Mouse (Mus musculus): ENCODE measurements around the gene Mettl7a2. TPM values are rescaled to one million over a fixed set of nuclear protein-coding genes. Genes with fewer than 3 reads are reported as not detected.
A peak's percentile ranks its signal among the peaks of the same experiment; 100 is the strongest.

Gene Mettl7a2
- polyA plus RNA-seq, 1 experiment from 2014 or later: not detected

GRCm38 (mm10) chr15:100388886-100389285, 35.9 kb downstream of the Mettl7a2 start:
- H3K4me3 ChIP-seq (ENCODE audit: low read depth, low read length): no peak overlapping the region
- H3K9ac ChIP-seq (replicated peaks): no peak overlapping the region
- peaks cover 11% of the 10 kb centered on the region for H3K4me1 ChIP-seq (ENCODE audit: insufficient read depth)
- H3K4me2 ChIP-seq (ENCODE audit: low read depth, low read length): no peak overlapping the region
- ATAC-seq: no peak
- DNase-seq: no peak
- WGBS (ENCODE audit: insufficient replicate concordance): 73% methylated on average over 9 of the region's 9 CpGs
- peaks cover 10% of the 10 kb centered on the region for H3K36me3 ChIP-seq (replicated peaks; ENCODE audit: insufficient read depth, low read length)
- no peak for TF ChIP-seq CTCF (IDR thresholded peaks at IDR 0.05; ENCODE audit: low read depth)
- TF ChIP-seq EP300 (IDR thresholded peaks at IDR 0.05; ENCODE audit: low read depth): no peak
- H3K27me3 ChIP-seq (ENCODE audit: insufficient read depth, low read length): no peaks in the 10 kb centered on the region
- no peaks in the 10 kb centered on the region for H3K9me3 ChIP-seq (ENCODE audit: low read length)
- no peak overlapping the region for H3K27ac ChIP-seq (ENCODE audit: low read depth)

- peaks cover 26% of the 10 kb centered on the region for H3K36me3 ChIP-seq (replicated peaks; ENCODE audit: insufficient read depth, low read length)
- peak; percentile 18 for ATAC-seq
- TF ChIP-seq EP300 (IDR thresholded peaks at IDR 0.05; ENCODE audit: low read depth) (no peak), CTCF (IDR thresholded peaks at IDR 0.05; ENCODE audit: low read depth) (no peak)
- 48% methylated on average over 7 of the region's 7 CpGs for WGBS (ENCODE audit: insufficient replicate concordance)
- H3K27ac ChIP-seq (ENCODE audit: low read depth): no peak overlapping the region
- no peak overlapping the region for H3K4me2 ChIP-seq (ENCODE audit: low read depth, low read length)
- H3K9ac ChIP-seq (replicated peaks): 0 out of 2 replicates have a peak overlapping the region, but pooled peaks have one; percentile 3
- H3K9me3 ChIP-seq (ENCODE audit: low read length): no peaks in the 10 kb centered on the region
- H3K27me3 ChIP-seq (ENCODE audit: insufficient read depth, low read length): no peaks in the 10 kb centered on the region
- H3K4me3 ChIP-seq (ENCODE audit: low read depth, low read length): no peak overlapping the region
- DNase-seq: no peak
- peaks cover 9% of the 10 kb centered on the region for H3K4me1 ChIP-seq (ENCODE audit: insufficient read depth)
Measured at GRCm38 (mm10) chr15:100391066-100391465, 38.1 kb downstream of the Mettl7a2 start.

DNA sequence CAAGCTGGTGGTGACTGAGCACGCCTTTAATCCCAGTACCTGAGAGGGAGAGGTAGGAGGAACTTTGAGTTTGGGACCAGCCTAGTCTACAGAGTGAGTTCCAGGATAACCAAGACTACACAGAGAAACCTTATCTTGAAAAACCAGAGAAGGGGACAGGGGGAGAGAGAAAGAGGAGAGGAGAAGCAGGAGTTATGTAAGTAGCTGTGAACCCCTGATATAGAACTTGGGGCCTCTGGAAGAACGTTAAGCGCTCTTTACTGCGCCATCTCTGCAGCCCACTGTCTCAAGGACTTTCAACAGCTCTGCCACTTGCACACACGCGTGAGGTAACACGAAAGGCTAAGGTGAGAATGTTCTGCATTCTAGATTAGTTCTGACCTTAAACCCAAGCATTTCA, 38.6 kb downstream of the Mettl7a2 start:
- TF ChIP-seq CTCF (IDR thresholded peaks at IDR 0.05; ENCODE audit: low read depth): no peak
- peak; percentile 80 for TF ChIP-seq EP300 (IDR thresholded peaks at IDR 0.05; ENCODE audit: low read depth)
- Histone ChIP-seq H3K9ac (replicated peaks) (0 out of 2 replicates have a peak overlapping the region, but pooled peaks have one; percentile 3), H3K36me3 (replicated peaks; ENCODE audit: insufficient read depth, low read length) (peaks cover 31% of the 10 kb centered on the region), H3K4me2 (ENCODE audit: low read depth, low read length) (no peak overlapping the region), H3K9me3 (ENCODE audit: low read length) (no peaks in the 10 kb centered on the region), H3K27ac (ENCODE audit: low read depth) (0 out of 2 replicates have a peak overlapping the region, but pooled peaks have one; percentile 16), H3K4me1 (ENCODE audit: insufficient read depth) (peaks cover 9% of the 10 kb centered on the region), H3K4me3 (ENCODE audit: low read depth, low read length) (no peak overlapping the region), H3K27me3 (ENCODE audit: insufficient read depth, low read length) (no peaks in the 10 kb centered on the region)
- WGBS (ENCODE audit: insufficient replicate concordance): 57% methylated on average over 7 of the region's 7 CpGs
- peak; percentile 81 for ATAC-seq
- DNase-seq: no peak

- 88% methylated on average over 11 of the region's 11 CpGs for WGBS (ENCODE audit: insufficient replicate concordance)
- Histone ChIP-seq H3K27ac (ENCODE audit: low read depth) (no peak overlapping the region), H3K36me3 (replicated peaks; ENCODE audit: insufficient read depth, low read length) (peaks cover 43% of the 10 kb centered on the region)
Measured at GRCm38 (mm10) chr15:100393016-100393415, 40.0 kb downstream of the Mettl7a2 start.

DNA sequence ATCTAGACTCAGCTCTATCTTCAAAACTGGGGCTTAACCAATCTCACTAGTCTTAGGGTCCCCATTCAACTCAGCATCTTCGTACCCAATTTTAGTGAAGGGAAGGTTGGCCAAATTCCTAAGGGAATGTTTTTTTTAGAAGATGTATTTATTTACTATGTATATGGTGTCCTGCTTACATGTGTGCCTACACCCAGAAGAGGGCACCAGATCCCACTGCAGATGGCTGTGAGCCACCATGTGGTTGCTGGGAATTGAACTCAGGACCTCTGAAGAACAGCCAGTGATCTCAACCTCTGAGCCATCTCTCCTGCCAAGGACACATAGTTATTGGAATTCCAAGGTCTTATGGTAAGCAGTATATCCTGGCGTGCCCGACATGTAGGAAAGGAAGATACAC, 42.6 kb downstream of the Mettl7a2 start:
- TF ChIP-seq CTCF (IDR thresholded peaks at IDR 0.05; ENCODE audit: low read depth): peak; percentile 41
- no peak for TF ChIP-seq EP300 (IDR thresholded peaks at IDR 0.05; ENCODE audit: low read depth)
- peaks cover 67% of the 10 kb centered on the region for H3K36me3 ChIP-seq (replicated peaks; ENCODE audit: insufficient read depth, low read length)
- H3K4me2 ChIP-seq (ENCODE audit: low read depth, low read length): no peak overlapping the region
- no peak overlapping the region for H3K27ac ChIP-seq (ENCODE audit: low read depth)
- peaks cover 5% of the 10 kb centered on the region for H3K4me1 ChIP-seq (ENCODE audit: insufficient read depth)
- WGBS (ENCODE audit: insufficient replicate concordance): 98% methylated on average over 3 of the region's 3 CpGs
- no peak overlapping the region for H3K4me3 ChIP-seq (ENCODE audit: low read depth, low read length)
- ATAC-seq (no peak), DNase-seq (no peak)
- no peak overlapping the region for H3K9ac ChIP-seq (replicated peaks)
- no peaks in the 10 kb centered on the region for H3K9me3 ChIP-seq (ENCODE audit: low read length)
- H3K27me3 ChIP-seq (ENCODE audit: insufficient read depth, low read length): no peaks in the 10 kb centered on the region

More at GRCm38 (mm10) chr15:100393016-100393415, 40.0 kb downstream of the Mettl7a2 start:
- no peak overlapping the region for H3K4me2 ChIP-seq (ENCODE audit: low read depth, low read length)
- peaks cover 7% of the 10 kb centered on the region for H3K4me1 ChIP-seq (ENCODE audit: insufficient read depth)
- H3K9ac ChIP-seq (replicated peaks): no peak overlapping the region
- no peak overlapping the region for H3K4me3 ChIP-seq (ENCODE audit: low read depth, low read length)
- TF ChIP-seq CTCF (IDR thresholded peaks at IDR 0.05; ENCODE audit: low read depth): no peak
- no peak for TF ChIP-seq EP300 (IDR thresholded peaks at IDR 0.05; ENCODE audit: low read depth)
- H3K27me3 ChIP-seq (ENCODE audit: insufficient read depth, low read length): no peaks in the 10 kb centered on the region
- no peak for ATAC-seq
- H3K9me3 ChIP-seq (ENCODE audit: low read length): no peaks in the 10 kb centered on the region
- DNase-seq: no peak

- no peak overlapping the region for H3K4me3 ChIP-seq (ENCODE audit: low read depth, low read length)
- H3K9ac ChIP-seq (replicated peaks): no peak overlapping the region
- H3K36me3 ChIP-seq (replicated peaks; ENCODE audit: insufficient read depth, low read length): peaks cover 86% of the 10 kb centered on the region
- no peaks in the 10 kb centered on the region for H3K27me3 ChIP-seq (ENCODE audit: insufficient read depth, low read length)
- DNase-seq (no peak), ATAC-seq (peak; percentile 7; the same call in 1 of the 2 replicates)
- no peaks in the 10 kb centered on the region for H3K9me3 ChIP-seq (ENCODE audit: low read length)
- TF ChIP-seq EP300 (IDR thresholded peaks at IDR 0.05; ENCODE audit: low read depth): no peak
- no peak for TF ChIP-seq CTCF (IDR thresholded peaks at IDR 0.05; ENCODE audit: low read depth)
- no peak overlapping the region for H3K27ac ChIP-seq (ENCODE audit: low read depth)
- H3K4me2 ChIP-seq (ENCODE audit: low read depth, low read length): peak overlapping the region; percentile 61; the same call in 1 of the 2 replicates
- WGBS (ENCODE audit: insufficient replicate concordance): 67% methylated on average over 16 of the region's 16 CpGs
- H3K4me1 ChIP-seq (ENCODE audit: insufficient read depth): peaks cover 16% of the 10 kb centered on the region; the same call in 1 of the 2 replicates
Measured at GRCm38 (mm10) chr15:100400592-100401250, 47.7 kb downstream of the Mettl7a2 start.
